Mouse (Mus musculus) MEL (cell line): Measurements from ENCODE around the gene Gpd1. TPM values are rescaled to one million over a fixed set of nuclear protein-coding genes. Genes with fewer than 3 reads are reported as not detected.
A peak's percentile ranks its signal among the peaks of the same experiment; 100 is the strongest.

ENCODE experiments used
- DNase-seq: peaks from one replicate; pipeline ENCODE4 v3.0.0; 2011; ENCODE audit warnings: low read depth, low spot score
- H3K27ac ChIP-seq: 2 replicates; pipeline ENCODE4 v1.5.1; 2012; ENCODE audit warnings: low read depth, mild to moderate bottlenecking, control low read depth, low read length, moderate library complexity; ENCODE audit not compliant: control insufficient read depth
- H3K27me3 ChIP-seq, 2 experiments: fragments of 150-350 bp in 1 of 2; sonication (generic) in 1 of 2; 2 replicates each; pipeline ENCODE4 v1.6.1; 2012; ENCODE audit warnings: low read length in 2 of 2, mild to moderate bottlenecking in 2 of 2, improper control_type of control experiment in 1 of 2, moderate library complexity in 1 of 2; ENCODE audit not compliant: insufficient read depth in 2 of 2, control insufficient read depth in 1 of 2
- H3K36me3 ChIP-seq, 2 experiments: 2 replicates each; pipeline ENCODE4 v1.6.1; 2012 to 2014; ENCODE audit warnings: low read length in 2 of 2, improper control_type of control experiment in 1 of 2, inconsistent platforms in 1 of 2, mild to moderate bottlenecking in 1 of 2; ENCODE audit not compliant: insufficient read depth in 2 of 2, control insufficient read depth in 1 of 2
- H3K4me1 ChIP-seq, 2 experiments: fragments of 150-350 bp in 1 of 2; sonication (generic) in 1 of 2; 2 replicates each; pipeline ENCODE4 v1.6.1; 2012; ENCODE audit warnings: low read length in 2 of 2, improper control_type of control experiment in 1 of 2, mild to moderate bottlenecking in 1 of 2; ENCODE audit not compliant: insufficient read depth in 2 of 2, control insufficient read depth in 1 of 2
- H3K4me3 ChIP-seq, 2 experiments: fragments of 150-350 bp in 1 of 2; sonication (generic) in 1 of 2; 2 replicates each; pipeline ENCODE4 v1.5.1; 2012; ENCODE audit warnings: low read depth in 2 of 2, low read length in 2 of 2, mild to moderate bottlenecking in 2 of 2, moderate library complexity in 2 of 2, control low read depth in 1 of 2, improper control_type of control experiment in 1 of 2; ENCODE audit not compliant: control insufficient read depth in 1 of 2, insufficient read depth in 1 of 2
- H3K79me2 ChIP-seq: 2 replicates; pipeline ENCODE4 v1.6.1; 2012; ENCODE audit warnings: mild to moderate bottlenecking, low read length, moderate library complexity; ENCODE audit not compliant: control insufficient read depth, poor library complexity, insufficient read depth
- H3K9ac ChIP-seq: 2 replicates; pipeline ENCODE4 v1.6.1; 2012; ENCODE audit warnings: low read depth, mild to moderate bottlenecking, control low read depth, low read length, moderate library complexity; ENCODE audit not compliant: control insufficient read depth, poor library complexity, severe bottlenecking
- H3K9me3 ChIP-seq: fragments of 150-350 bp; sonication (generic); replicated peaks from 2 replicates; pipeline ENCODE4 v1.6.1; 2012; ENCODE audit warnings: mild to moderate bottlenecking, low read length, improper control_type of control experiment, moderate library complexity; ENCODE audit not compliant: insufficient read depth
- BHLHE40 ChIP-seq: IDR thresholded peaks from 2 replicates; pipeline ENCODE4 v1.6.1; 2012; ENCODE audit warnings: low read depth, mild to moderate bottlenecking, inconsistent platforms, low read length, improper control_type of control experiment, borderline replicate concordance
- CHD1 ChIP-seq: IDR thresholded peaks from 2 replicates; pipeline ENCODE4 v1.6.1; 2012; ENCODE audit warnings: low read depth, mild to moderate bottlenecking, inconsistent platforms, low read length, improper control_type of control experiment
- EP300 ChIP-seq, 2 experiments: IDR thresholded peaks; 2 replicates each; pipeline ENCODE4 v1.6.1; 2011; ENCODE audit warnings: improper control_type of control experiment in 2 of 2, low read length in 2 of 2, low read depth in 1 of 2, mild to moderate bottlenecking in 1 of 2
- ETS1 ChIP-seq: IDR thresholded peaks from 2 replicates; pipeline ENCODE4 v1.6.1; 2012; ENCODE audit warnings: low read depth, mild to moderate bottlenecking, inconsistent platforms, low read length, improper control_type of control experiment, moderate library complexity
- GATA1 ChIP-seq: IDR thresholded peaks from 2 replicates; pipeline ENCODE4 v1.6.1; 2011; ENCODE audit warnings: low read depth, low read length, improper control_type of control experiment
- KAT2A ChIP-seq: conservative IDR thresholded peaks from 2 replicates; pipeline ENCODE4 v1.6.1; 2012; ENCODE audit warnings: low read depth, low read length, improper control_type of control experiment, inconsistent platforms
- MAFK ChIP-seq: IDR thresholded peaks from 2 replicates; pipeline ENCODE4 v1.6.1; 2011; ENCODE audit warnings: low read depth, mild to moderate bottlenecking, low read length, improper control_type of control experiment, borderline replicate concordance
- MAX ChIP-seq: IDR thresholded peaks from 2 replicates; pipeline ENCODE4 v1.6.1; 2011; ENCODE audit warnings: low read length, improper control_type of control experiment
- MAZ ChIP-seq: IDR thresholded peaks from 2 replicates; pipeline ENCODE4 v1.6.1; 2012; ENCODE audit warnings: low read depth, mild to moderate bottlenecking, inconsistent platforms, low read length, improper control_type of control experiment
- MEF2A ChIP-seq: IDR thresholded peaks from 2 replicates; pipeline ENCODE4 v1.6.1; 2014; ENCODE audit warnings: low read depth, mild to moderate bottlenecking, inconsistent platforms, low read length, improper control_type of control experiment; ENCODE audit not compliant: poor library complexity, insufficient replicate concordance, severe bottlenecking; ENCODE audit errors: extremely low read depth
- MYC ChIP-seq: IDR thresholded peaks from 2 replicates; pipeline ENCODE4 v1.6.1; 2011; ENCODE audit warnings: low read depth, mild to moderate bottlenecking, low read length, improper control_type of control experiment, moderate library complexity
- NELFE ChIP-seq: IDR thresholded peaks from 2 replicates; pipeline ENCODE4 v1.6.1; 2011; ENCODE audit warnings: low read depth, low read length, improper control_type of control experiment
- POLR2AphosphoS5 ChIP-seq: IDR thresholded peaks from 2 replicates; pipeline ENCODE4 v1.6.1; 2012; ENCODE audit warnings: low read depth, borderline replicate concordance, mild to moderate bottlenecking, inconsistent platforms, low read length, moderate library complexity, mixed read lengths
- RCOR1 ChIP-seq: IDR thresholded peaks from 2 replicates; pipeline ENCODE4 v1.6.1; 2012; ENCODE audit warnings: low read depth, mild to moderate bottlenecking, inconsistent platforms, low read length, improper control_type of control experiment
- SIN3A ChIP-seq: IDR thresholded peaks from 2 replicates; pipeline ENCODE4 v1.6.1; 2012; ENCODE audit warnings: low read length, improper control_type of control experiment, inconsistent platforms
- TAL1 ChIP-seq: IDR thresholded peaks from 2 replicates; pipeline ENCODE4 v1.6.1; 2012; ENCODE audit warnings: mild to moderate bottlenecking, inconsistent platforms, low read length, moderate library complexity, mixed read lengths
- TCF12 ChIP-seq: IDR thresholded peaks from 2 replicates; pipeline ENCODE4 v1.6.1; 2014; ENCODE audit warnings: low read depth, mild to moderate bottlenecking, inconsistent platforms, low read length, improper control_type of control experiment, moderate library complexity
- ZNF384 ChIP-seq: IDR thresholded peaks from 2 replicates; pipeline ENCODE4 v1.6.1; 2012; ENCODE audit warnings: low read depth, mild to moderate bottlenecking, inconsistent platforms, low read length, improper control_type of control experiment
- polyA plus RNA-seq, 2 experiments: library from polyadenylated mRNA; stranded (reverse) in 1 of 2; unstranded in 1 of 2; fragments of >175 nt in 1 of 2; fragments of >200 nt in 1 of 2; gene quantifications; 2 replicates each; pipeline versions ENCODE4 v1.2.1 to v1.2.4; 2012; ENCODE audit warnings: low replicate concordance in 2 of 2, low read depth in 1 of 2; ENCODE audit not compliant: insufficient read length in 2 of 2, insufficient read depth in 1 of 2, missing spikeins in 1 of 2
- total RNA-seq: library from RNA; depleted of rRNA; stranded (reverse); fragments of 300-350 nt; gene quantifications from 2 replicates; pipeline ENCODE4 v1.2.3, GENCODE M21; 2012

Gene Gpd1
- total and polyA plus RNA-seq, 3 experiments: 0.23 to 0.52 TPM; not detected in 1

DNA sequence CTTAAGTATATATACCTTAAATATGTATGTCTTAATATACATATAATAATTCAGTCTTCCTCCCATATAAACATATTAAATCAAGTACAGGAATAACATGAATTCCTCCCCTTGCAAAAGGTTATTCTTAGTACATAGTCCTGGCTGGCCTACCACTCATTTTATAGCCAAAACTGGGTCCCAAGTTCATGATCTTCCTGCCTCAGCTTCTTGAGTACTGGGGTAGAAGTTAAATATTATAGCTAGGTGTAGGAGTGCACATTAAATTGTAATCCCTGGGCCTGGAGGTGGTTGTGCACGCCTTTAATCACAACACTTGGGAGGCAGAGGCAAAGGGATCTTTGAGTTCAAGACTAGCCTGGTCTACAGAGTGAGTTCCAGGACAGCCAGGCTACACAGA, 51.4 kb downstream of the Gpd1 start:
- H3K9me3 ChIP-seq: no peaks in the 10 kb centered on the region
- H3K4me3 ChIP-seq: no peak overlapping the region
- peaks cover 23 to 25% of the 10 kb centered on the region in 2 experiments for H3K4me1 ChIP-seq
- H3K27ac ChIP-seq: no peak overlapping the region
- H3K27me3 ChIP-seq: no peaks in the 10 kb centered on the region
- no peak overlapping the region for H3K9ac ChIP-seq
- DNase-seq: no peak
- H3K36me3 ChIP-seq: peaks cover 0 to 35% of the 10 kb centered on the region in 2 experiments; a peak in 2 of 4 replicates
- H3K79me2 ChIP-seq: no peaks in the 10 kb centered on the region; the same call in 1 of the 2 replicates
- TF ChIP-seq RCOR1: no peak
- no peak for TF ChIP-seq MAX
- no peak for TF ChIP-seq SIN3A
- no peak for TF ChIP-seq MYC
- TF ChIP-seq MEF2A: no peak

DNA sequence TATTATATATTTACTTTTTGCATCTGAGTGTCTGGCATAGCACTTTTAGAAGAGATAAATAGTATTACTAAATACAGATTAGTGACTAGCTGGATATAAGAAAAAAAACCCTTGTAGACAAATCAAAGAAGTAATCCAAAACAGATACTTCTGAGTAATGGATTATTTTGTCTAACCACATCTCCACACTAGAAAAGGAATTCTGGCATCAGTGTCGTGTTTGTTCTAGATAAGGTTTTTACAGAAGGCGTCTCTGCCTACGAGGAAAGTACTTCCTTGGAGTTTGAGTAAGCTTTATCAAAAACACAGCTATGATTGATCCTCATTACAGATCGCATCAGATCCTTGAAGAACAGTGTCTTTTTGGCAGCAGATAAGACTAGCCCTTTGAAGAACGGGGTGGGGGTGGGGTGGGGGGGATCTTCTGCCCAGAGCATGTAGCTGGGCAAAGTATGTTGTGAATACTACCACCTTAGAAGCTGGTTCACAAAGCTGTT, 53.7 kb downstream of the Gpd1 start:
- no peaks in the 10 kb centered on the region for H3K27me3 ChIP-seq
- H3K4me3 ChIP-seq: peak overlapping the region; percentile 70 to 81
- TF ChIP-seq EP300 (IDR thresholded peaks at IDR 0.05; ENCODE audit: low read depth in 1 of 2, low read length in 2 of 2) (peak; percentile 47 to 50; a peak in 3 of 4 replicates), TAL1 (peak; percentile 18; the same call in 1 of the 2 replicates), CHD1 (no peak), MAZ (no peak), ETS1 (peak; percentile 48), GATA1 (peak; percentile 75), TCF12 (peak; percentile 49), RCOR1 (peak; percentile 93), MAFK (0 out of 2 replicates have a peak, but pooled peaks have one; percentile 10), POLR2AphosphoS5 (no peak), ZNF384 (0 out of 2 replicates have a peak, but pooled peaks have one; percentile 25), SIN3A (0 out of 2 replicates have a peak, but pooled peaks have one; percentile 7), NELFE (no peak), BHLHE40 (0 out of 2 replicates have a peak, but pooled peaks have one; percentile 40), KAT2A (no peak)
- peaks cover 0 to 35% of the 10 kb centered on the region in 2 experiments; a peak in 2 of 4 replicates for H3K36me3 ChIP-seq
- no peaks in the 10 kb centered on the region; the same call in 1 of the 2 replicates for H3K79me2 ChIP-seq
- peak overlapping the region; percentile 78 for H3K9ac ChIP-seq
- H3K9me3 ChIP-seq: no peaks in the 10 kb centered on the region
- peaks cover 23 to 25% of the 10 kb centered on the region in 2 experiments for H3K4me1 ChIP-seq
- peak; percentile 52 for DNase-seq
- peak overlapping the region; percentile 4; the same call in 1 of the 2 replicates for H3K27ac ChIP-seq
